Mouse (Mus musculus) adrenal gland, adult 2 months (tissue): Measurements from ENCODE around the gene Astn1. TPM values are rescaled to one million over a fixed set of nuclear protein-coding genes. Genes with fewer than 3 reads are reported as not detected.

Source experiments
- DNase-seq: peaks from one replicate; pipeline ENCODE4 v3.0.0; 2021
- microRNA-seq, 2 experiments: library from miRNA; unstranded; fragments of <30 nt; microRNA quantifications; one replicate each; pipeline ENCODE4 v1.2.0; 2021
- polyA plus RNA-seq: library from polyadenylated mRNA; depleted of rRNA; stranded (reverse); fragments of >200 nt; gene quantifications from 2 replicates; pipeline ENCODE4 v1.2.3, GENCODE M21; 2012; rRNA removed
- total RNA-seq, 2 experiments: library from RNA; stranded (reverse); gene quantifications; 2 replicates each; pipeline ENCODE4 v1.2.3; 2021

The Astn1 gene
- total and polyA plus RNA-seq, 3 experiments, result 7.4 to 8.6 (median 8.5) TPM

- no peak for DNase-seq
Observed at GRCm38 (mm10) chr1:158740161-158740766, 378.2 kb downstream of the Astn1 start.

DNA sequence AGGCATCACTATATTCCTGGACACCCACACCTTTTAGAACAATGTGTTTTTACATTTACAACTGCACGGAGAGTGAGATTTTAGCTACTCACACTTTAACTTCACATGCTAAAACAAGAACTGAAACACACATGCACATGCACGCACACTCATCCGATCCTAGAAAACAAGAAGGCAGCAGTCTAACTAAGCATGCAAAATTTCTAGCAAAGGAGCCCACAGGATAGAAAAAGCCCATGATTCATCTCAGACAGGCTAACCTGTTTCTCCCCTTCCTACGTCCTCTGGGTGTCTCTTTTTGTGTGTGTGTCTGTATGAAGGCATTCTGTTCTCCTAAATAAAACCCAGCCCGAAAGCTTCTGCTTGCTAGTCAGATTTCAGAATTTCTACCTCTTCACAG lies 378.9 kb downstream of the Astn1 start:
- DNase-seq, result no peak

Small RNA genes lying within 50 kb of the gene (microRNA-seq; reads per million reads assigned to microRNA genes)
- 8.8 to 9.9 reads per million in 2 experiments for gene Mir488

Other genes starting within 250 kb of the Astn1 start
- gene Brinp2, start 5.9 kb upstream of the Astn1 start, total RNA-seq, result under 1 TPM; 0.55 to 0.59 TPM
- 0.22 and 0.79 TPM in 2 replicates for gene Brinp2, start 5.9 kb upstream of the Astn1 start, polyA plus RNA-seq